Mouse (Mus musculus): ENCODE data around the gene Stum. TPM values are rescaled to one million over a fixed set of nuclear protein-coding genes. Genes with fewer than 3 reads are reported as not detected.

The Stum gene
- total RNA-seq, 2 experiments from 2014 or later = not detected

DNA sequence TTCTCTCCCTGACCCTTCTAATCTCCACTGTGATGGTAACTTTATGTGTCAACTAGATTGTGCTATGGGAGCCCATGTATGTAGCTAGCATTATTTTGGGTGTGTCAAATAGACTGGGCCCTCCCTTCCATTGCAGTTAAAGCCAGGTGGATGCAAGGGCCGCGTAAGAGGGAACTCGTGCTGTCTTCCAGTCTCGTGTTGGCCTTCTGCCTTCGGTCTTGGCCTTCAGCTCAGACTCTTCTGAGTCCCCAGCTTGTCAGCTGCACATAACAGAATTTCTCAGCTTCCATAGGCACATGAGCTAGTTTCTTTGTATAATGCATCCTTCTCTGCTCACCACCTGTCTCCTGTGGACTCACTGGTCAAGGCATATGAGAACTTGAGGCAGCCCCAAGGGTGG, 17.3 kb upstream of the Stum start:
- no peak for ATAC-seq (replicated peaks; ENCODE audit: low FRiP score, poor library complexity, severe bottlenecking)

DNA sequence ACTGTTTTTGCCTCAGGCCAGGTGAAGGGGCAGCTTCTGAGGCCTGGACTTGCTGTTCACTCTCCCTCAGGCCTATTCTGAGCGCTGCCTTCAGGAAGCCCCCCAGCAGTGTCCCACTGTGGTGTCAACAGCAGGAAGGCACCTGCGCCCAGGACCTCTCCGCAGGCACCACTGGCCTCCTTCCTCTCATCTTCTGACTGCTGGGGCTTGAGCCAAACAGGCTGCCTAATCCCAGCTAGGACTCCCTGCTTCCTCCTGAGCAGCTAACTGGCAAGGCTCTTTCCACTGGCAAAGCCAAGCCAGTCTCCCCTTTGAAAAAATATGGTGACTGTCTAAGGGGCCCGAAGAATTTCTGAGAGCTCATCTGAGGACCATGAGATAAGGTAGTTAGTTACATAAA, 16.9 kb upstream of the Stum start:
- ATAC-seq (replicated peaks; ENCODE audit: low FRiP score, poor library complexity, severe bottlenecking) = no peak

DNA sequence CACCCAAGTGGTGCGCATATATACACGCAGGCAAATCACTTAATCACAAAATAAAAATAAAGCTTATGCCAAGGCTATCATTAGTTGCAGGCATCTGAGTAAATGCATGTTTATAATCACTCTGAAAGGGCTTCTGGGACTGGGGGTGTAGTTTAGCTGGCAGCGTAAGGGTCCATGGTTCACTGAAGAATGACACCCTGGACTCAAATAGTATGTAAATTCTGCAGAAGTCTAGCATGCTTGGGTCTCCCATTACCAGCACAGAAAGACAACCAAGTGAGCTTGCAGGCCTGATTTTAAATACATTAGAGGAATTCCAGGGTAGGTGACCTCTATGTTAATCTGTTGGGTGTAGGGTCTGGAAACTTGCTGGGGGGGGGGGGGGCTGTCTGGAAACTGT, 16.5 kb upstream of the Stum start:
- no peak for ATAC-seq (replicated peaks; ENCODE audit: low FRiP score, poor library complexity, severe bottlenecking)

DNA sequence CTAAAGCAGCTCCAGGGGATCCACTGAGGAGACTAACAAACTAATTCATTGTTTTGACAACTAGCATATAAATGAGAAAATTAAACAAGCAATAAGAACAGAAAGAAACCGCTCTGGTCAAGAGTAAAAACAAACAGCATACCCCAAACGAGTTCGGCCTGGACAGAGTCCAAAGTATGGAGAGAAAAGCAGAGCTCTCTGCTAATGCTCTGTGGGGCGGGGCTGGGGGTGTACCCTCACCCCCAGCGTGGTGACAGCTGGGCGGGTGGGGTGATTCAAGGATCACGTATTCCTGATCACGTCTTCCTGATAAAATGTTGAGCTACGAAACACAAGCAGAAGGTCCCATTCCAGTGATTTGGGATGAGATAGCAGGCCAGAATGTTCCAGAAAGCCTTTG, 9.5 kb upstream of the Stum start:
- no peak for ATAC-seq (replicated peaks; ENCODE audit: low FRiP score, poor library complexity, severe bottlenecking)

DNA sequence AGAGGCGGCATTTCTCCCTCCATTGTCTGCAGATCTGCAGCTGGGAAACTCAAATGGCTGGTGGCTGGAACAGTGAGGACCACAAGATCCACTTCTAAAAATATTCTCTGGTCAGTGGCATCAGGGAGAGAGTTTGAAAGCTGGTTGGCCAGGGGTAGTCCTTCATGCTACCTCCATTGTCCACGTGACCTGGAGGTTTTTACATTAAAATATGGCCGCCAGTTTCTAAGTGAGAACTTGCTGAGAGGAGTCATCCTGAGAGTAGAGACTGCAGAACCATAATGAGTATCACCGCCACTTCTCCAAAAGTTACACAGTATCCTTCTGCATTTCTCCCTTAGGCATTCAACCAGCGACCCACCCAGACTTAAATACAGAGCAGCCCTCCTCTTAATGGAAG, 2.0 kb upstream of the Stum start:
- no peak for ATAC-seq (replicated peaks; ENCODE audit: low FRiP score, poor library complexity, severe bottlenecking)

DNA sequence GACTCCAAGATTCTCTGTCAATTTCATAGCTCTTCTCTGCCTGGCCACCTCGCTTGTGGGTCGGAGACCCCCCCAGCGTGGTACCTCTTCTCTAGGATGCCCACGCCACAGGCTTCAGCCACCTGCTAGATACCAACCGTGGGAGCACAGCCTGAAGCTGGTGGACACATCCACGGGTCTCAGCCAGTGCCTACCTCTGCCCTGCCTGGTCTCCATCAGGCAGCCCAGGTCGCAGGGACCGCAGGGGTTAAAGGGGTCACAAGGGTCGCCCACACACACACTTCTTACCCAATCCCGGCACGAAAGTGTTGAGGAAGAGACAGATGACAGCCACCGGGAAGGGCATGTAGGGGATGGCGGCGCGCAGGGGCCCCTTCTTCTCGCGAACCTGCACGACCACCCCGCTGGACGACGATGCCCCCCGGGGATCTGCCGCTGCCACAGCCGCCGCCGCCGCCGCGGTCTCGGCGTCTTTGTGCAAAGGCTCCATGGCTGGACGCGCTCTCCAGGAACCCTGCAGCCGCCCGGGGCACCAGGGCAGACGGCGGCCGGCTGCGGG, 385 bp downstream of the Stum start:
- ATAC-seq (replicated peaks; ENCODE audit: low FRiP score, poor library complexity, severe bottlenecking) = no peak

DNA sequence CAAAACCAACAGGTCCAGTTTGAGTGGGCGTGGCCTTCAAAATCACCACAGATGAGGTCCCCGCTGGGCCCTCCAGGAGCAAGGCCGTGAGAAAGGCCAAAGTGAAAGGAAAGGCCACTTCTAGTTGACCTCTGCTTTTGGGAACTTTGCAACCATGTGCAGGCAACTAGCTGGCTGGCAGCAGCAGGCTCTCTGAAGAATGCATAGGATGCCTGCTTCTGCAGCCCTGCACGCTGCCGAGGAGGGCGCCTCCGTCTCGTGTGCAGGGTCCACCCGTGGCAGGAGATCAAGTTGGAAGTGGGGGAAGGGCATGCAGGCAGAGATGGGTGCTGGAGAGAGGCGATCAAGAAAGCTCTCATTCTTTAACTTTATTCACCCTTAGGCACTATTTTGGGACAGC, 1.3 kb downstream of the Stum start:
- ATAC-seq (replicated peaks; ENCODE audit: low FRiP score, poor library complexity, severe bottlenecking) = no peak

DNA sequence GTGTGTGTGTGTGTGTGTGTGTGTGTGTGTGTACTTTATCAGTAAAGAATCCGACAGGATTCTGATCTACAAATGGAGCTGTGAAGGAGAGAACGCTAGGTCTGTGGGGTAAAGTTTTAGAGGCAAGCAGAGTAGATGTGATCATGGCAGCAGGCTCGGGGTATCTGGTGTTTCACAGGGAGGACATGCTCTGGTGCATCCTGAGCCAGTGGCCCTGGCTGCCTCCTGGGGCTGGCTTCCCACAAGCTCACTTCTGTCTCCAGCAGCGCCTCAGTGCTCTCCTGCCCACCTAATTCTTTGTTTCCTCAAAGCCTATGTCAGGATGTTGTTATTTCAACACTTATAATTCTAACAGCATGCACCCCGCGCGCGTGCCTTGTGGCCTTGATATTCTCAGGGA, 2.0 kb downstream of the Stum start:
- ATAC-seq (replicated peaks; ENCODE audit: low FRiP score, poor library complexity, severe bottlenecking) = no peak

DNA sequence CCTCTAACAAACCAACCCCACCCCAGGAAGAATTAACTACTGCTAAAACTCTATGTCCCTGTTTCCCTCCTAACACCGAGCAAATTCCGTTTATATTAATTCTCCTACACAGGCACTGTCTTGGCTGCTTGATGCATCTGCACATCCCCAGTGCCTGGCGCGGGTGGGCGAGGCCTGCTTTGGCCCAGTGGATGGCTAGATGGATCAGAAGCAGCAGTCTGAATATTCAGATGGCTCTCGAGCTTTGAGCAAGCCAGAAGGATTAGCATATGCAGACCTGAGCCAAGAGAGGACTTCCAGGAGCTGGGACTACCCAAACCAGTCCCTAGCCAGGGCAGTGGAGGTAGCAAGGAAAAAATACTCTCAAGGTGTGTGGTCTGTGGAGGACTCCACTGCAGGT, 3.0 kb downstream of the Stum start:
- no peak for ATAC-seq (replicated peaks; ENCODE audit: low FRiP score, poor library complexity, severe bottlenecking)

DNA sequence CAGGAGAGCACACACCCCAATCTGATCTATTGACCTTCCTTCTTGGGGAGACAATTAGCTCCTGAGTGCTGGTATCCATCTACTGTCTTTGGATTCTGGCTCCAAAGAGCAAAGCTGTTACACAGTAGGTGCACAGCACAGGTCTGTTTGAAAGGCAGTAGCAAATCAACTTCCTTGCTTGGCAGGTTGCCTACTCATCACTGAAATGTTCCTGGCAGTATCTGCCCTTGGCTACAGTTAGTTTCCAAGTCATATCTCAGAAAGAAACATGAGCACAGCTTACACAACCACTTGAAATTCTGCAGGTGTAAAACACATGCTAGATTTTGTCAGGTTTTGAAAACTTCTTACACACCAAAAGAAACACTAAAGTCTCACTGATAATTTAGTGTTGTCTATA, 9.7 kb downstream of the Stum start:
- ATAC-seq (replicated peaks; ENCODE audit: low FRiP score, poor library complexity, severe bottlenecking) = no peak

DNA sequence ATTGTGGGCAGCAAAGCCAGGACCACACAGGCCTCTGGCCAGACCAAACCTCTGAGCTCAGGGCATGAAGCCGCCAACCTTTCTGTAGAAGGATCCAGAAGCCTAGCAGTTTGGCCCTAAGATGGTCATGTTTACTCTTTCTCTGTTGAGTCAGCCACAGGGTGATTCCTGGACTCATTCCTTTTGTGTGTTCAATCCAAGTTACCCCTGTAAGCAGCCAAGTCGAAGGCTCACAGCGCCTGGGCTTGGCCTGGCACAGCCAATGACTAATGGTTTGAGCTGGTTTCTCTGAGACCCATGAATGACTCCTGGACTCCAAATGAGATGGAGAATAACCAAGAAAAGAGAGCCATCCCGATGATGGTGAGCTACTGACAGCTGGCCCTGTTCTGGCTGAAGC, 15.3 kb downstream of the Stum start:
- no peak for ATAC-seq (replicated peaks; ENCODE audit: low FRiP score, poor library complexity, severe bottlenecking)

DNA sequence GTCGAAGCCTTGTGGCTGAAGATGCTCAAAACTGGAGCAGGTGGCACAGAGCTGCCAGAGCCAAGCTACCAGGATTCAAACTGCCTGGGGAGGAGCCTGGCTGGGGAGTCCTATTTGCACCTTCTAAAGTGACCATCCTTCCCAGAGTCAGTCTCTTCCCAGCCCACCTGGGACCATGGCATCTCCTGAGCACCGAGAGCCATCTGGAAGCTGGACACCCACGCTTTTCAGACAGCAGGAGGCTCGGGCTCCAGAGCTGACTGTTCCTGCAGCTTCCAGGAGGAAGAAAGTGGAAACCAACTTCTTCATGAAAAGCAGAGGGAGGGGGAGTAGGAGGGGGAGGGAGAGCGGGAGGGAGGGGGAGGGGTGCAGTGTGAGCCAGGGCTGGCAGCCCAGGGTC, 17.7 kb downstream of the Stum start:
- no peak for ATAC-seq (replicated peaks; ENCODE audit: low FRiP score, poor library complexity, severe bottlenecking)

DNA sequence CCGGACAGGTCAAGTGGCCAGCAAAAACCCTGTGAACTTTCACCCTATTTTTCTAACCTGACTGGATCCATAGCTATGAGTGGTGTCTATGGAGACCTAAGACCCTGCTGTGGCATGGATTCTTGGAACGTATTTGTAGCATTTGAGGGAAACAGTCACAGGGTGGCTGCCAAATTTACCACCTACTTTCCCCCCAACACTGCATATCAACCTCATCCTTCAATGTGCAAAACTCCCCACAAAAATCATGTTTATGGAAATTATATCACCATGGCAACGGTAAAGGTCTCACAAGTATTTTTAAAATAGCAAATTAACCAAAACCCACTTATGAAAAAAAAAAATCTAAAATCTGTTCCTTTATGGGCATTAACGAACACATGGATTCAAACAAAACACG, 18.9 kb downstream of the Stum start:
- ATAC-seq (replicated peaks; ENCODE audit: low FRiP score, poor library complexity, severe bottlenecking) = no peak

DNA sequence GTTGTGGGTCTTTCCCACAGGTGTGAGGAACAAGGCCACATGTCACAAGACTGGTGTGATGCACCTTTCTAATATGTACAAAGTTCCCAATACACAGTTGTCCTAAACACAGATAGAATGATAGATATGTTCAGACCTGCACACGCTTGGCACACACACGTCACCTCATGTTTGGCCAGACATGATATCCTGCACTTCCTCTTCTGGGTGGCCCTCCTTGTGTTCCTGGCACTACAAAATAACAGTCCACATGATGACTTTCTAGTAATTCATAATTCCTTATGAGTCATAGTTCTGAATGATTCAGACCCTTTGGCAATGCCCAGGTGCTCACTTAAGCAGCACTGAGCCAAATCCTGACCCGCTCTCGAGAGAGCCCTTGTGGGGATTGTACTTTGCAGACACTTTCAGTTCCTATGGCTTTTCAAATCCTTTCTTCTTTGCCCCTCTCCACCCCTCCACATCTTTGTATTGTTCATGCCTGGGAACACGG, 20.3 kb downstream of the Stum start:
- ATAC-seq (replicated peaks; ENCODE audit: low FRiP score, poor library complexity, severe bottlenecking) = no peak

DNA sequence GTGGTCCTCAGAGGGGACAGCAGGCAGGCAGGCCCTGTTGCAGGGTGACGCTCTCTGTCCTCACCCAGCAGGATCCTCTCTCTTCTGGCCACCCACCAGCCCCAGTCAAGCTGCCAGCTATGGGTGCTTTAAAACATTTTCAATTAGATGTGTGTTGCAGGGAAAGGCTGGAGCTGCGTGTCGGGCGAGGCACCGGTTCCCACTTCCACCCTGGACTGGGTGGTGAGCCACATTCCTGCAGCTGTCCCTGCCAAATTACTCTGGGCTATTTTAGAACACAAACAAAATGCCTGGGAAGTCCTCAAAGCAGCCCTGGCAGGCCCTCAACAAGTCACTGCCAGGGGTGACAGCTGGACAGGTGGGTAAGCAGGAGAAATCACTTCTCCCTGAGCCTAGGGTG, 20.9 kb downstream of the Stum start:
- ATAC-seq (replicated peaks; ENCODE audit: low FRiP score, poor library complexity, severe bottlenecking) = no peak

DNA sequence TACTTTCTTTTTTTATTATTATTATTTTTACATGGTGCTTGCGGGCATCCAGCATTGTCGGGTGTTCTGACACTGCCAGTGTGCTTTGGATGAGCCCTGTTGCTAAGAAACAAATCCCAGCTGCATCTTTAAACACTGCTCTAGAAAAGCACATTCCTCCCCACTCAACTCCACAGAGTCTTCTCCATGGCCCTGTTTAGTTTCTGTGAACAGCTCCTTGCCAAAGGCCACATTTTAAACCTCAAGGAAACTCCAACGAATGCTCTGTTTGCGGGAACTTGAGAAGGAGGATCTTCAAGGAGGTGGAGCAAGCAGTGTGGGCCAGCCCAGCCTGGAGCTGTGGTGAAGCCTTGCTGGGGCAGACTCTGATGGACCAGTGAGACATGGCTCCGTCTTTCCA, 22.6 kb downstream of the Stum start:
- no peak for ATAC-seq (replicated peaks; ENCODE audit: low FRiP score, poor library complexity, severe bottlenecking)

DNA sequence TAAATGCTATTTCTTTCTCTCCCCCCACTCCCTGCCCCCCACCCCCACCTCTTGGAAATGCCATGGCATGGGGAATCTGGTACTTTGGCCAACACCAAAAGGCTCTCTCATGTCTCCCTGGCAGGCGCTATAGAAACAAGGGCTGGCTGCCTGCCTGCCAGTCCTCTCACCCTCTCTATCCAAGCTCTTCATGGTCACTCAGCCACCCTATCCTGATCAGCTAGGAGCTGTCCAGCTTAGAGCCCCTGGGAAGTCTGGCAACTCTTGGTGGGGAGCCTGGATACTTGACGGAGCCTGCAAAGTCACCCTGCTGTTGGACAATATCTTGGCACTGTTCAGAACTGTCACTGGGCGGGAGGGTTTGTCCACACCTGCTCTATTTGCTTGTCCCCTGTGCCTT, 24.6 kb downstream of the Stum start:
- no peak for ATAC-seq (replicated peaks; ENCODE audit: low FRiP score, poor library complexity, severe bottlenecking)

DNA sequence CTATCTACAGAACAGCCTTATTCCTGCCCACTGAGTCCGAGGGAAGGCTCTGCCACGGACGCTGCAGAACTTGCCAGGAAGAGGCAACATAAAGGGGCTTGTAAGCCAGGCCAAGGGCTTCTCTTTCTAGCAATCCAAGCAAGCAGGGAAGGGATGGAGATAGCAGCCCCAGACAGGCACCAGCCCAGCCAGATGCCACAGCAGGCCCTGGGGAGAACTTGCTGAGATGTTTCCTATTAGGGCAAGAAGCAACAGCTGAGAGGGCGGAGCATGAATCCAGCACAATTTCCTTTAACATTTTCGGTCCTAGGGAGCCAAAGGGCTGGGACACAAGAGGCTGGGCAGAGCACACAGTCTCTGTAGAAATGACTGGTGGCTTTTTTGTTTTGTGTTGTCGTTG, 25.0 kb downstream of the Stum start:
- ATAC-seq (replicated peaks; ENCODE audit: low FRiP score, poor library complexity, severe bottlenecking) = no peak

DNA sequence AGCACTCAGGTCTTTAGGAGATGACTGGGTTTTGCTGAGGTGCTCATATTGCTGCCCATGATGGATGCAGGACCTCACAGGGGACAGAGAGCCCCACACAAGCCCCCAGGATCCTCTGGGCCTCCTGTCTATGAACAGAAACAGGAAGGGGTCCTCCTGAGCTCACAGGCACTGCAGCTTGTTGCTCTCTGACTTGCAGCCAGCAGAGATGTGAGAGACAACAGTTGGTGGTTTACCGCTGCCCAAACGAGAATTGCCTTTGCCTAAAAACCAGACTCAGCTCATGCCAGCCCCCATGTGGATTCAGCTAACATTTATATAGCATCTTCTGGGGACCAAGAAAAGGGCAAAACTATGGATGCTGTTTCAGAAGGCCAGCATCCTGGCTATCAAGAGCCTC, 33.7 kb downstream of the Stum start:
- ATAC-seq (replicated peaks; ENCODE audit: low FRiP score, poor library complexity, severe bottlenecking) = no peak

DNA sequence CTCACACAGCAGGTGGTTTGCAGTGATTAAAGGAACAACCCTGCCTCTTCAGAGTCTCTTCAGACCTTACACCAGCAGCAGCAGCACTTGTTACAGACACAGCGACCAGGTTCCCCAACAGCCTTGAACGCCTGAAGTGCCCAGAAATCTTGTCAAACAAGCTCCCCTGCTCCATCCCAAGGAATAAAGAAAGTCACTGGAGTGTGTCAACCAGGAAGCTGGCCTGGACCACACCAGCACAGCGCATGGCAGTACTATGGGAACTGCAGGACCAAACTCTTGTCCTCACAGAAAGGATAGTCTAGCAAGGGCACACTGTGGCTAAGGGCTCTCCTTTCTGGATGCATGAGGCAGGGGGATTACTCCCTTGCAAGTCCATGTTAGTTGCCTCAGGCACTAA, 38.9 kb downstream of the Stum start:
- no peak for ATAC-seq (replicated peaks; ENCODE audit: low FRiP score, poor library complexity, severe bottlenecking)

DNA sequence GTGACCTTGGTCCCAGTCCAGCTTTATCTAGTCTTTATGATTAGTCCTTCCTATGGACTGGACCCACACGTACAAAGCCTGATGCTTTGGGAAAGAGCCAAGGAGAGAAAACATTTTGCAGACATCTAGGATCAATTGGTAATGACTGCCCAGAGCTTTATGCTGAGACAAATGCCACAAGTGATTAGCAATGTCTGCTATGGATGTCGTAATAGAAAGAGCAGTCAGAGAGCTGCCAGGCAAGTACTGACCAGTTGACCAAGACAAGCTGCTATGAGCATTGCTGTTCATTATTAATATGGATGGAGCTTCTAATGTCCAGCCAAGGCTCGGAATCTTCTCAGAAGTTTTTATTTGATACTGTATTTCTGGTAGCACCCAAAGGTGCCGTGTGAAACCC, 43.8 kb downstream of the Stum start:
- no peak for ATAC-seq (replicated peaks; ENCODE audit: low FRiP score, poor library complexity, severe bottlenecking)

DNA sequence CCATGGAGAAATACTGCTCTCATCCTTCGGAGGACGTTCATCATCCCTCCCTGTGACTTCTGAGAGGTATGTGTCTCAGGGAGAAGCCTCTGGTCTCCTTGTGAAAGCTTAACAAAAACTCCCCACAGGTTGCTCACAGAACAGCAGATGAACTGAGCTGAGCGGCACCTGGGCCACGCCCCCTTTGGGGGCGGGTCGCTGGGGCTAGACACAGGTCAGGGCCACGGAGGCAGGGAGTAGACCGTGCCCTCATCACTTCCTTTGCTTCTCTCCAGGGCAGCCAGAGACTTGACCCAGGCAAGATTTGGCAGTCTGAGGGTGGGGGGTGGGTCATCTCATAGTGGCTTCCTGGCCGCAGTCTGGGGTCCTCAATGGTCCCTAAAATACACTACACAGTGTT, 48.4 kb downstream of the Stum start:
- ATAC-seq (replicated peaks; ENCODE audit: low FRiP score, poor library complexity, severe bottlenecking) = no peak
